Mouse (Mus musculus): ENCODE data around the gene Gpr101. TPM values are rescaled to one million over a fixed set of nuclear protein-coding genes. Genes with fewer than 3 reads are reported as not detected.

Gene Gpr101
- not detected in 2 replicates for polyA plus RNA-seq (2012; rRNA removed)

- Histone ChIP-seq H3K27me3 (ENCODE audit: control insufficient read depth, insufficient read depth, low read length) (no peaks in the 10 kb centered on the region), H3K4me3 (ENCODE audit: extremely low read depth, insufficient read depth, insufficient read length) (no peak within 1 kb of the TSS), H3K36me3 (ENCODE audit: control insufficient read depth, insufficient read depth, low read length) (no peaks in the 10 kb centered on the region), H3K4me1 (ENCODE audit: control insufficient read depth, insufficient read depth, insufficient read length) (no peaks in the 10 kb centered on the region), H3K27ac (ENCODE audit: insufficient read depth, low read length) (no peak within 1 kb of the TSS)
- WGBS: 17% methylated on average over 23 of the region's 28 CpGs
- no peak for TF ChIP-seq CTCF (IDR thresholded peaks at IDR 0.05; ENCODE audit: extremely low read depth, insufficient read depth, insufficient read length, insufficient replicate concordance)
- TF ChIP-seq POLR2A (IDR thresholded peaks at IDR 0.05; ENCODE audit: low read depth, low read length): no peak
- DNase-seq (ENCODE audit: low read depth in 1 of 2, low spot score in 2 of 2): no peak
These were observed at the start of gene Gpr101 for GRCm38 (mm10) chrX:57503634-57504033. Gene Gpr101 (minus strand): TSS chrX:57503757.

GRCm38 (mm10) chrX:57521117-57522095 is 17.8 kb upstream of the Gpr101 start:
- TF ChIP-seq CTCF (IDR thresholded peaks at IDR 0.05; ENCODE audit: extremely low read depth, insufficient read depth, insufficient read length, insufficient replicate concordance): no peak
- no peak for TF ChIP-seq POLR2A (IDR thresholded peaks at IDR 0.05; ENCODE audit: low read depth, low read length)
- DNase-seq (ENCODE audit: low read depth in 1 of 2, low spot score in 2 of 2): no peak
- H3K27me3 ChIP-seq (ENCODE audit: control insufficient read depth, insufficient read depth, low read length): no peaks in the 10 kb centered on the region
- H3K27ac ChIP-seq (ENCODE audit: insufficient read depth, low read length): no peak overlapping the region
- no peak overlapping the region for H3K4me3 ChIP-seq (ENCODE audit: extremely low read depth, insufficient read depth, insufficient read length)
- H3K36me3 ChIP-seq (ENCODE audit: control insufficient read depth, insufficient read depth, low read length): no peaks in the 10 kb centered on the region
- no peaks in the 10 kb centered on the region for H3K4me1 ChIP-seq (ENCODE audit: control insufficient read depth, insufficient read depth, insufficient read length)
- WGBS: 48% methylated on average over 28 of the region's 28 CpGs

GRCm38 (mm10) chrX:57506247-57506646 is 2.7 kb upstream of the Gpr101 start:
- no peaks in the 10 kb centered on the region for H3K27me3 ChIP-seq (ENCODE audit: control insufficient read depth, insufficient read depth, low read length)
- H3K36me3 ChIP-seq (ENCODE audit: control insufficient read depth, insufficient read depth, low read length): no peaks in the 10 kb centered on the region
- no peak for TF ChIP-seq CTCF (IDR thresholded peaks at IDR 0.05; ENCODE audit: extremely low read depth, insufficient read depth, insufficient read length, insufficient replicate concordance)
- TF ChIP-seq POLR2A (IDR thresholded peaks at IDR 0.05; ENCODE audit: low read depth, low read length): no peak
- no peak for DNase-seq (ENCODE audit: low read depth in 1 of 2, low spot score in 2 of 2)
- 67% methylated on average over 1 of the region's 1 CpGs for WGBS
- H3K27ac ChIP-seq (ENCODE audit: insufficient read depth, low read length): no peak overlapping the region
- no peaks in the 10 kb centered on the region for H3K4me1 ChIP-seq (ENCODE audit: control insufficient read depth, insufficient read depth, insufficient read length)
- H3K4me3 ChIP-seq (ENCODE audit: extremely low read depth, insufficient read depth, insufficient read length): no peak overlapping the region

Other genes with a start within 250 kb of the Gpr101 start
- 26.3 and 31.8 TPM in 2 replicates for gene Arhgef6, start 165.0 kb downstream of the Gpr101 start, polyA plus RNA-seq (2012; rRNA removed)
- 7.9 and 8.2 TPM in 2 replicates for gene Rbmx, start 110.7 kb downstream of the Gpr101 start, polyA plus RNA-seq (2012; rRNA removed)
- gene Gm364, start 94.6 kb downstream of the Gpr101 start, polyA plus RNA-seq (2012; rRNA removed): not detected in 2 replicates

All from spleen, adult 2 months (tissue).